Mouse (Mus musculus) embryonic facial prominence, embryonic 12.5 days (tissue): Measurements from ENCODE around the gene Gm17535. TPM values are rescaled to one million over a fixed set of nuclear protein-coding genes. Genes with fewer than 3 reads are reported as not detected.
A peak's percentile ranks its signal among the peaks of the same experiment; 100 is the strongest.
"Not testable (repeated sequence)": the region's sequence is repeated elsewhere in the genome, so short reads cannot be mapped to it uniquely, and the experiment has no call there.

Experiments used
- ATAC-seq: fragments of 200-750 bp; cut with Nextera tagmentation; 2 replicates; pipeline ENCODE4 v1.8.0; 2017; ENCODE audit not compliant: insufficient number of reproducible peaks, insufficient read depth, low FRiP score, low TSS enrichment
- H3K27ac ChIP-seq: fragments of 300-500 bp; sonication (generic); 2 replicates; pipeline ENCODE4 v1.5.1; 2016; ENCODE audit warnings: mild to moderate bottlenecking
- H3K27me3 ChIP-seq: fragments of 300-500 bp; sonication (generic); 2 replicates; pipeline ENCODE4 v1.6.1; 2016; ENCODE audit warnings: mild to moderate bottlenecking, moderate library complexity
- H3K36me3 ChIP-seq: fragments of 300-500 bp; sonication (generic); 2 replicates; pipeline ENCODE4 v1.6.1; 2016; ENCODE audit warnings: mild to moderate bottlenecking
- H3K4me1 ChIP-seq: fragments of 300-500 bp; sonication (generic); 2 replicates; pipeline ENCODE4 v1.6.1; 2016
- H3K4me2 ChIP-seq: fragments of 300-500 bp; sonication (generic); replicated peaks from 2 replicates; pipeline ENCODE4 v1.6.1; 2016; ENCODE audit warnings: mild to moderate bottlenecking, moderate library complexity
- H3K4me3 ChIP-seq: fragments of 300-500 bp; sonication (generic); 2 replicates; pipeline ENCODE4 v1.5.1; 2016; ENCODE audit warnings: mild to moderate bottlenecking
- H3K9ac ChIP-seq: fragments of 300-500 bp; sonication (generic); 2 replicates; pipeline ENCODE4 v1.6.1; 2016; ENCODE audit warnings: mild to moderate bottlenecking, moderate library complexity
- H3K9me3 ChIP-seq: fragments of 300-500 bp; sonication (generic); 2 replicates; pipeline ENCODE4 v1.6.1; 2016; ENCODE audit warnings: mild to moderate bottlenecking, moderate library complexity
- WGBS: fragments of 180-500 bp; shearing (Covaris S2); methylation state at CpG from one replicate; pipeline ENCODE4 v1.1.7; 2016; 5-methylcytosine and 5-hydroxymethylcytosine counted together
- polyA plus RNA-seq: library from polyadenylated mRNA; unstranded; fragments of >200 nt; fragmentation: Nextera tagmentation; extraction: Ambion mirVana; gene quantifications from 2 replicates; pipeline ENCODE4 v1.2.1, GENCODE M21; 2016

The Gm17535 gene
- polyA plus RNA-seq, 1 experiment from 2014 or later: not detected

GRCm38 (mm10) chr9:3015896-3016295 lies 18.5 kb upstream of the Gm17535 start:
- H3K36me3 ChIP-seq, H3K4me3 ChIP-seq, H3K9ac ChIP-seq, H3K4me2 ChIP-seq, ATAC-seq, H3K27me3 ChIP-seq, H3K9me3 ChIP-seq, H3K27ac ChIP-seq, H3K4me1 ChIP-seq: not testable (repeated sequence)
- WGBS: 75% methylated on average over 6 of the region's 6 CpGs

- not testable (repeated sequence) for H3K36me3 ChIP-seq, ATAC-seq, H3K4me1 ChIP-seq, H3K27ac ChIP-seq, H3K27me3 ChIP-seq, H3K4me3 ChIP-seq, H3K4me2 ChIP-seq, H3K9ac ChIP-seq, H3K9me3 ChIP-seq
- WGBS: 29% methylated on average over 2 of the region's 9 CpGs
Measured at GRCm38 (mm10) chr9:3017108-3017507, 17.3 kb upstream of the Gm17535 start, which contains the start of gene Gm10719. Gm10719 (plus strand) TSS chr9:3017408.

DNA sequence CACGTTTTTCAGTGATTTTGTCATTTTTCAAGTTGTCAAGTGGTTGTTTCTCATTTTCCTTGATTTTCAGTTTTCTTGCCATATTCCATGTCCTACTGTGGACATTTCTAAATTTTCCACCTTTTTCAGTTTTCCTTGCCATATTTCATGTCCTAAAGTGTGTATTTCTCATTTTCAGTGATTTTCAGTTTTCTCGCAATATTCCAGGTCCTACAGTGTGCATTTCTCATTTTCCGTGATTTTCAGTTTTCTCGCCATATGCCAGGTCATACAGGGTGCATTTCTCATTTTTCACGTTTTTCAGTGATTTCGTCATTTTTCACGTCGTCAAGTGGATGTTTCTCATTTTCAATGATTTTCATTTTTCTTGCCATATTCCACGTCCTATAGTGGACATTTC lies 15.5 kb upstream of the Gm17535 start:
- H3K4me3 ChIP-seq, ATAC-seq, H3K9me3 ChIP-seq, H3K36me3 ChIP-seq, H3K27me3 ChIP-seq, H3K4me2 ChIP-seq, H3K4me1 ChIP-seq, H3K27ac ChIP-seq, H3K9ac ChIP-seq: not testable (repeated sequence)
- 62% methylated on average over 9 of the region's 9 CpGs for WGBS

GRCm38 (mm10) chr9:3019835-3020727 lies 14.3 kb upstream of the Gm17535 start:
- H3K4me1 ChIP-seq, H3K27me3 ChIP-seq, H3K4me3 ChIP-seq, H3K36me3 ChIP-seq, H3K9me3 ChIP-seq, H3K4me2 ChIP-seq, H3K9ac ChIP-seq, H3K27ac ChIP-seq: not testable (repeated sequence)
- 76% methylated on average over 17 of the region's 19 CpGs for WGBS
- ATAC-seq: peak; percentile 68; the same call in 1 of the 2 replicates

GRCm38 (mm10) chr9:3022316-3023008 lies 11.9 kb upstream of the Gm17535 start:
- not testable (repeated sequence) for H3K27me3 ChIP-seq, H3K9ac ChIP-seq, H3K27ac ChIP-seq, ATAC-seq, H3K4me1 ChIP-seq, H3K36me3 ChIP-seq, H3K4me2 ChIP-seq, H3K4me3 ChIP-seq, H3K9me3 ChIP-seq
- WGBS: 73% methylated on average over 11 of the region's 13 CpGs

GRCm38 (mm10) chr9:3023312-3023984 lies 11.0 kb upstream of the Gm17535 start, which contains the start of gene Gm10718:
Gm10718 (plus strand) TSS chr9:3023547.
- H3K27me3 ChIP-seq, H3K27ac ChIP-seq, H3K4me2 ChIP-seq, H3K4me3 ChIP-seq, H3K9ac ChIP-seq, H3K36me3 ChIP-seq, H3K4me1 ChIP-seq, ATAC-seq, H3K9me3 ChIP-seq: not testable (repeated sequence)
- 76% methylated on average over 12 of the region's 13 CpGs for WGBS

GRCm38 (mm10) chr9:3023985-3024648 lies 10.3 kb upstream of the Gm17535 start:
- H3K9me3 ChIP-seq, H3K36me3 ChIP-seq, H3K27ac ChIP-seq, H3K27me3 ChIP-seq, H3K4me2 ChIP-seq, H3K9ac ChIP-seq, H3K4me1 ChIP-seq, H3K4me3 ChIP-seq, ATAC-seq: not testable (repeated sequence)
- WGBS: 74% methylated on average over 16 of the region's 16 CpGs

DNA sequence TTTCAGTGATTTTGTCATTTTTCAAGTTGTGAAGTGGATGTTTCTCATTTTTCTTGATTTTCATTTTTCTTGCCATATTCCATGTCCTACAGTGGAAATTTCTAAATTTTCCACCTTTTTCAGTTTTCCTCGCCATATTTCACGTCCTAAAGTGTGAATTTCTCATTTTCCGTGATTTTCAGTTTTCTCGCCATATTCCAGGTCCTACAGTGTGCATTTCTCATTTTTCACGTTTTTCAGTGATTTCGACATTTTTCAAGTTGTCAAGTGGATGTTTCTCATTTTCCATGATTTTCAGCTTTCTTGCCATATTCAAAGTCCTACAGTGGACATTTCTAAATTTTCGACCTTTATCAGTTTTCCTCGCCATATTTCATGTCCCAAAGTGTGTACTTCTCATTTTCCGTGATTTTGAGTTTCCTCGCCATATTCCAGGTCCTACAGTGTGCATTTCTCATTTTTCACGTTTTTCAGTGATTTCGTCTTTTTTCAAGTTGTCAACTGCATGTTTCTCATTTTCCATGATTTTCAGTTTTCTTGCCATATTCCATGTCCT lies 9.4 kb upstream of the Gm17535 start, which contains the start of gene Gm10717:
Gene Gm10717, plus strand, starts transcription at position 506 of the 556 bp plus-strand sequence.
- not testable (repeated sequence) for H3K4me1 ChIP-seq, H3K36me3 ChIP-seq, H3K9ac ChIP-seq, H3K4me3 ChIP-seq, ATAC-seq, H3K4me2 ChIP-seq, H3K27me3 ChIP-seq, H3K9me3 ChIP-seq, H3K27ac ChIP-seq
- WGBS: 69% methylated on average over 12 of the region's 12 CpGs

DNA sequence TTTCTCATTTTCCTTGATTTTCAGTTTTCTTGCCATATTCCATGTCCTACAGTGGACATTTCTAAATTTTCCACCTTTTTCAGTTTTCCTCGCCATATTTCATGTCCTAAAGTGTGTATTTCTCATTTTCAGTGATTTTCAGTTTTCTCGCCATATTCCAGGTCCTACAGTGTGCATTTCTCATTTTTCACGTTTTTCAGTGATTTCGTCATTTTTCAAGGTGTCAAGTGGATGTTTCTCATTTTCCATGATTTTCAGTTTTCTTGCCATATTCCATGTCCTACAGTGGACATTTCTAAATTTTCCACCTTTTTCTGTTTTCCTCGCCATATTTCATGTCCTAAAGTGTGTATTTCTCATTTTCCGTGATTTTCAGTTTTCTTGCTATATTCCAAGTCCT lies 8.7 kb upstream of the Gm17535 start:
- not testable (repeated sequence) for H3K9me3 ChIP-seq, H3K27ac ChIP-seq, H3K4me3 ChIP-seq, H3K4me2 ChIP-seq, H3K36me3 ChIP-seq, ATAC-seq, H3K27me3 ChIP-seq, H3K9ac ChIP-seq, H3K4me1 ChIP-seq
- WGBS: 76% methylated on average over 5 of the region's 6 CpGs

DNA sequence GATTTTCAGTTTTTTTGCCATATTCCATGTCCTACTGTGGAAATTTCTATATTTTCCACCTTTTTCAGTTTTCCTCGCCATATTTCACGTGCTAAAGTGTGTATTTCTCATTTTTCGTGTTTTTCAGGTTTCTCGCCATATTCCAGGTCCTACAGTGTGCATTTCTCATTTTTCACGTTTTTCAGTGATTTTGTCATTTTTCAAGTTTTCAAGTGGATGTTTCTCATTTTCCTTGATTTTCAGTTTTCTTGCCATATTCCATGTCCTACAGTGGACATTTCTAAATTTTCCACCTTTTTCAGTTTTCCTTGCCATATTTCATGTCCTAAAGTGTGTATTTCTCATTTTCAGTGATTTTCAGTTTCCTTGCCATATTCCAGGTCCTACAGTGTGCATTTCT lies 8.3 kb upstream of the Gm17535 start:
- not testable (repeated sequence) for H3K4me3 ChIP-seq, H3K27ac ChIP-seq, H3K27me3 ChIP-seq, H3K36me3 ChIP-seq, H3K4me2 ChIP-seq, H3K9ac ChIP-seq, H3K4me1 ChIP-seq, H3K9me3 ChIP-seq, ATAC-seq
- 76% methylated on average over 5 of the region's 5 CpGs for WGBS

DNA sequence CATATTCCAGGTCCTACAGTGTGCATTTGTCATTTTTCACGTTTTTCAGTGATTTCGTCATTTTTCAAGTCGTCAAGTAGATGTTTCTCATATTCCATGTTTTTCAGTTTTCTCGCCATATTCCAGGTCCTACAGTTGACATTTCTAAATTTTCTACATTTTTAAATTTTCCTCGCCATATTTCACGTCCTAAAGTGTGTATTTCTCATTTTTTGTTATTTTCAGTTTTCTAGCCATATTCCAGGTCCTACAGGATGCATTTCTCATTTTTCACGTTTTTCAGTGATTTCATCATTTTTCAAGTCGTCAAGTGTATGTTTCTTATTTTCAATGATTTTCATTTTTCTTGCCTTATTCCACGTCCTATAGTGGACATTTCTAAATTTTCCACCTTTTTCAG lies 7.7 kb upstream of the Gm17535 start:
- WGBS: 64% methylated on average over 9 of the region's 9 CpGs
- not testable (repeated sequence) for H3K27ac ChIP-seq, ATAC-seq, H3K36me3 ChIP-seq, H3K9ac ChIP-seq, H3K4me2 ChIP-seq, H3K27me3 ChIP-seq, H3K4me3 ChIP-seq, H3K9me3 ChIP-seq, H3K4me1 ChIP-seq
